Mouse (Mus musculus) neural tube, embryonic 14.5 days (tissue): ENCODE data around the gene Scube2. TPM values are rescaled to one million over a fixed set of nuclear protein-coding genes. Genes with fewer than 3 reads are reported as not detected.

Experiments used
- ATAC-seq: fragments of 200-750 bp; cut with Nextera tagmentation; 2 replicates; pipeline ENCODE4 v1.8.0; 2017; ENCODE audit warnings: low read depth, mild to moderate bottlenecking, moderate TSS enrichment, moderate library complexity
- H3K27ac ChIP-seq: fragments of 300-500 bp; sonication (generic); 2 replicates; pipeline ENCODE4 v1.5.1; 2014; ENCODE audit warnings: low read depth, mild to moderate bottlenecking, control low read depth, low read length, moderate library complexity, mixed read lengths
- H3K27me3 ChIP-seq: fragments of 300-500 bp; sonication (generic); 2 replicates; pipeline ENCODE4 v1.6.1; 2014; ENCODE audit warnings: low read length; ENCODE audit not compliant: control insufficient read depth, insufficient read depth
- H3K36me3 ChIP-seq: fragments of 300-500 bp; sonication (generic); 2 replicates; pipeline ENCODE4 v1.6.1; 2014; ENCODE audit warnings: low read length, mixed read lengths; ENCODE audit not compliant: control insufficient read depth, insufficient read depth
- H3K4me1 ChIP-seq: fragments of 300-500 bp; sonication (generic); 2 replicates; pipeline ENCODE4 v1.6.1; 2014; ENCODE audit warnings: low read length; ENCODE audit not compliant: control insufficient read depth, insufficient read depth
- H3K4me2 ChIP-seq: fragments of 300-500 bp; sonication (generic); 2 replicates; pipeline ENCODE4 v1.6.1; 2014; ENCODE audit warnings: mild to moderate bottlenecking, low read depth, low read length, control low read depth
- H3K4me3 ChIP-seq: fragments of 300-500 bp; sonication (generic); 2 replicates; pipeline ENCODE4 v1.5.1; 2014; ENCODE audit warnings: low read depth, low read length, control low read depth, mixed read lengths
- H3K9ac ChIP-seq: fragments of 300-500 bp; sonication (generic); replicated peaks from 2 replicates; pipeline ENCODE4 v1.6.1; 2014; ENCODE audit warnings: low read depth, mild to moderate bottlenecking, control low read depth, low read length, mixed read lengths
- H3K9me3 ChIP-seq: fragments of 300-500 bp; sonication (generic); 2 replicates; pipeline ENCODE4 v1.6.1; 2016; ENCODE audit warnings: low read length; ENCODE audit not compliant: control insufficient read depth
- WGBS: fragments of 180-500 bp; shearing (Covaris S2); extraction: QIAGEN DNeasy Blood & Tissue Kit; methylation state at CpG from one replicate; pipeline ENCODE4 v1.1.7; 2014; 5-methylcytosine and 5-hydroxymethylcytosine counted together
- polyA plus RNA-seq: library from polyadenylated mRNA; unstranded; fragments of >200 nt; fragmentation: Nextera tagmentation; extraction: Ambion mirVana; gene quantifications from 2 replicates; pipeline ENCODE4 v1.2.1, GENCODE M21; 2014

Scube2 gene
- polyA plus RNA-seq, 1 experiment from 2014 or later = 3.3 TPM

- Histone ChIP-seq H3K4me1 (no peaks in the 10 kb centered on the region), H3K9ac (no peak overlapping the region), H3K27ac (no peak overlapping the region), H3K9me3 (no peaks in the 10 kb centered on the region), H3K4me2 (no peak overlapping the region), H3K4me3 (no peak overlapping the region), H3K36me3 (no peaks in the 10 kb centered on the region), H3K27me3 (no peaks in the 10 kb centered on the region)
- no peak for ATAC-seq
- WGBS = 94% methylated on average over 4 of the region's 4 CpGs
Observed at GRCm38 (mm10) chr7:109818600-109818999, 46.9 kb downstream of the Scube2 start.

- no peaks in the 10 kb centered on the region for H3K36me3 ChIP-seq
- no peak overlapping the region for H3K4me2 ChIP-seq
- no peak for ATAC-seq
- no peaks in the 10 kb centered on the region for H3K4me1 ChIP-seq
- no peak overlapping the region for H3K4me3 ChIP-seq
- H3K9ac ChIP-seq = no peak overlapping the region
- no peaks in the 10 kb centered on the region for H3K27me3 ChIP-seq
- no peaks in the 10 kb centered on the region for H3K9me3 ChIP-seq
- no peak overlapping the region for H3K27ac ChIP-seq
Observed at GRCm38 (mm10) chr7:109817954-109818353, 47.5 kb downstream of the Scube2 start.

DNA sequence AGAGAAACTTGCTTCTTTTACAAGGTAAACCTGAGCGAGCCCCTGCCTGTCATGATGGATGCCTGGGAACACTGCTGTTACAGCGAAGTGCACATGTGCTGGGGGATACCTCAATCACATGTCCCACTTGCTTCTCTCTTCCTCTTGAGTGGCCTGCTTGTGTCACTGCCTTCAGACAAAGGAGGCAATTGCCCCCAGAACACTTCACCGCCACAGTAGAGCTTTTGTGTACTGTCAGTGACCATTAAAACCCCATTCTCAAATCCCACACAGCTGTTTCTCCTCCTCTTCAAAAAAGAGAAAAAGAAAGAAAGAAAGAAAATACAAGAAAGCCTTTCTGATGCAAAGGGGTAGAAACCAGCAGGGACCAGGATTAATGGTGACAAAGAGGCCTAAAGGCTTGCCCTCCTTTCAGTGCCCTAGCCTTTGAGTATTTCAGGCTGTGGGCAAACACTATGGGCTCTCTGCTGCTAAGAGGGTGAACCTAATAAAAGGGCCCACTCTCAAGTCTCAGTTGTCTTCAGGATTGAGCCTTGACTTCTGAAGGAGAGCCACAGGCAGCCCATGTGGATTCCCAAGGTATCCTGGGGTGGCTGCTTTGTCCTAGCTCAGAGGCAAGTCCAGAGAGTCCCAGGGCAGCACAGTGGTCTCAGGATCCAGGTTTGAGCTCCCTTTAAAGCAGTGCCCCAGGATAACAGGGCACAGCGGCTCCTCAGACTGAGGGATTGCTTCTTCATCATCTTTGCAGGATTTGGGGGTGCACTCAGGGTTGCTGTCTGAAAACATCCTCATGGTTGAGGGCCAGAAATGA, 51.9 kb downstream of the Scube2 start:
- Histone ChIP-seq H3K27me3 (no peaks in the 10 kb centered on the region), H3K4me3 (no peak overlapping the region), H3K27ac (no peak overlapping the region), H3K9ac (no peak overlapping the region), H3K4me2 (no peak overlapping the region), H3K4me1 (no peaks in the 10 kb centered on the region), H3K36me3 (no peaks in the 10 kb centered on the region), H3K9me3 (no peaks in the 10 kb centered on the region)
- no peak; the same call in 1 of the 2 replicates for ATAC-seq
- 12% methylated on average over 4 of the region's 4 CpGs for WGBS

DNA sequence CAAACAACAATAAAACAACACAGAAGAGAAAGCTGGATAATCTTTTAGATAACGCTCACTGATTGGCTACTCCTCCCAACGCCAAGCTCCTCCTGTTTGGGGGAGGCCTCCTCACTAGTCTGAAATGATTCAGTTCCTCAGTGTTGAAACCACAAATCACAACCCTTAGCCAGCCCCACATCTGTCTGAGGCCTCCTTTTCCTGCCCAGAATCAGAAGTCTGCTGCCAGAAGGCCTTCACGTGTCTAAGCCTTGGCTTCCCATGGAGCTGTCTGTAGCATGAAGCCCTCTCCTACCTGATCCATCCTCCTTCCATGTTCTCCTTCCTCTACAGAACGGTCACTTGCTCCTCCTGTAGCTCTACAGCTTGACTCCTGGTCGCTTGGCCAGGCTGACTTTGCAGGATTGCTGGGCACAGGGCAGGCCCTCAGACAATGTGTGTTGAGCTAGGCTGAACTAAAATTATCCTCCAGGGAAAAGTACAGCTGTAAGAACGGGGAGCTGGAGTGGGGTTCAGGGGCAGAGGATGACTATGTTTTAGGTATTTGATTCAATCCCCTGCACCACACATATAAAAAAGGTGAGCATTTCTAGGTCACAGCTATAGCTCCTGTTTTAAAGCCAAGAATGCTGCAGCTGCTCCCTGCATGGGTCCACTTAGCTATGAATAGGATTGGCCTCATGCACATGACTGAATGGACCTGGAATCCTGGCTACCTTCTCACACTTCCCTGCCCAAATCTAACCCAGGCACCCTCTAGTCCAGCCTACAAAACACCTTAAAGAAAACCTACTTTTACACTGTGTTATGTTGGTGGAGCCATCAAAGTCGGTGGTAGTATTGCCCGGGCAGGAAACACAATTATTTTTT, 57.6 kb downstream of the Scube2 start:
- Histone ChIP-seq H3K9me3 (no peaks in the 10 kb centered on the region), H3K4me2 (no peak overlapping the region), H3K27ac (no peak overlapping the region), H3K4me1 (no peaks in the 10 kb centered on the region), H3K27me3 (no peaks in the 10 kb centered on the region), H3K9ac (no peak overlapping the region), H3K4me3 (no peak overlapping the region), H3K36me3 (no peaks in the 10 kb centered on the region)
- WGBS = 84% methylated on average over 8 of the region's 8 CpGs
- ATAC-seq = no peak

- no peak overlapping the region for H3K4me2 ChIP-seq
- H3K27me3 ChIP-seq = no peaks in the 10 kb centered on the region
- H3K9ac ChIP-seq = no peak overlapping the region
- H3K27ac ChIP-seq = no peak overlapping the region
- no peaks in the 10 kb centered on the region for H3K4me1 ChIP-seq
- H3K4me3 ChIP-seq = no peak overlapping the region
- WGBS = 71% methylated on average over 6 of the region's 6 CpGs
- no peak for ATAC-seq
- H3K9me3 ChIP-seq = no peaks in the 10 kb centered on the region
- H3K36me3 ChIP-seq = no peaks in the 10 kb centered on the region
Observed at GRCm38 (mm10) chr7:109804843-109805242, 60.6 kb downstream of the Scube2 start.

GRCm38 (mm10) chr7:109804355-109804754, 61.1 kb downstream of the Scube2 start:
- Histone ChIP-seq H3K27me3 (no peaks in the 10 kb centered on the region), H3K4me1 (no peaks in the 10 kb centered on the region), H3K36me3 (no peaks in the 10 kb centered on the region), H3K9me3 (no peaks in the 10 kb centered on the region), H3K27ac (no peak overlapping the region), H3K4me2 (no peak overlapping the region), H3K9ac (no peak overlapping the region), H3K4me3 (no peak overlapping the region)
- WGBS = 94% methylated on average over 6 of the region's 6 CpGs
- ATAC-seq = no peak

DNA sequence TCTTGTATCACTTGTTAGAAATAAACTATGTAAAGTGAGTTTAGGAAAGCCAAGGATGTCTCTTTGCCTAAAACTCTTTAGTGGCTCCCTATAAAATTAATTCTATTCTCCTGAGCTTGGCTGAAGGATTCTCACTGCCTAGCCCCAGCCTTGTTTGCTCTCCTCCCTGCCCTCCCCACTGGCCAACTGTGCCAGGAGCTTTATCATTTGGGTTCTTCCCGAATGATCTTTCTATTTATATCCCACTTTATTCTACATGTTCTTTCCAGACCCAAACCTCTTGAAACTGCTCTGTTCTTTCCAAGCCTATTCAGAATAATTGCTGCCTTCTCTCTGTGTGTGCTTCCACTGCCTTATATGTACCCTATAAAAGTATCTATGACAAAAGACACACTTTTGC, 62.0 kb downstream of the Scube2 start:
- H3K27me3 ChIP-seq = no peaks in the 10 kb centered on the region
- no peaks in the 10 kb centered on the region for H3K9me3 ChIP-seq
- ATAC-seq = no peak
- 100% methylated on average over 1 of the region's 1 CpGs for WGBS
- no peak overlapping the region for H3K9ac ChIP-seq
- H3K4me1 ChIP-seq = no peaks in the 10 kb centered on the region
- no peak overlapping the region for H3K27ac ChIP-seq
- H3K4me2 ChIP-seq = no peak overlapping the region
- no peaks in the 10 kb centered on the region for H3K36me3 ChIP-seq
- H3K4me3 ChIP-seq = no peak overlapping the region

DNA sequence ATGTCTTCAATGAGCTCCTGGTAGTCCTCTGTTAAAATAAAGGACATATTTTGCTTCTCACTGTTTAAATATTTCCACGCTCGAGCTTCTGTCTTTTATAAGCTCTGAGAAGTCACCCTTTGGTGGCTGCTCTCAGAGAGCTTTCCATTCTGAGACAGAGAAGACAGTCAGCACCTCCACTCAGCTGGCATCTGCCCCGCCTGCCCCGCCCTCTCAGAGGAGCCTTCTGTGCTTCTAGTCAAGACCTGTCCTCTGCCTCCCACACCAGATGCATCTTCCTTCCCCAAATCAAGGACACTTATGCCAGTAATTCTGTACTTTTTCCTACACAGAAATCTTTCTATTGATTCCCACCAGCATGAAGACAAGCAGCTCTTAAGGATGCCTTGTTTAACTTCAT, 64.9 kb downstream of the Scube2 start:
- H3K4me1 ChIP-seq = no peaks in the 10 kb centered on the region
- whole genome bisulfite sequencing = 92% methylated on average over 4 of the region's 4 CpGs
- no peak for ATAC-seq
- H3K4me2 ChIP-seq = no peak overlapping the region
- H3K9ac ChIP-seq = no peak overlapping the region
- no peaks in the 10 kb centered on the region for H3K9me3 ChIP-seq
- H3K27me3 ChIP-seq = no peaks in the 10 kb centered on the region
- H3K4me3 ChIP-seq = no peak overlapping the region
- H3K36me3 ChIP-seq = no peaks in the 10 kb centered on the region
- no peak overlapping the region for H3K27ac ChIP-seq

GRCm38 (mm10) chr7:109799168-109799567, 66.3 kb downstream of the Scube2 start:
- H3K36me3 ChIP-seq = no peaks in the 10 kb centered on the region
- ATAC-seq = no peak
- no peaks in the 10 kb centered on the region for H3K4me1 ChIP-seq
- H3K9me3 ChIP-seq = no peaks in the 10 kb centered on the region
- no peak overlapping the region for H3K4me3 ChIP-seq
- WGBS = 88% methylated on average over 11 of the region's 11 CpGs
- H3K4me2 ChIP-seq = no peak overlapping the region
- H3K27ac ChIP-seq = no peak overlapping the region
- H3K27me3 ChIP-seq = no peaks in the 10 kb centered on the region
- H3K9ac ChIP-seq = no peak overlapping the region
